Mouse (Mus musculus) forebrain, embryonic 11.5 days (tissue): ENCODE measurements around the gene Pcca. TPM values are rescaled to one million over a fixed set of nuclear protein-coding genes. Genes with fewer than 3 reads are reported as not detected.
A peak's percentile ranks its signal among the peaks of the same experiment; 100 is the strongest.

Experiments
- ATAC-seq: fragments of 200-750 bp; cut with Nextera tagmentation; replicated peaks from 2 replicates; pipeline ENCODE4 v1.8.0; 2017; ENCODE audit warnings: moderate TSS enrichment; ENCODE audit not compliant: low FRiP score
- DNase-seq: peaks from one replicate; pipeline ENCODE4 v3.0.0-alpha.2; 2017; ENCODE audit warnings: low spot score
- H3K27ac ChIP-seq: fragments of 300-500 bp; sonication (generic); 2 replicates; pipeline ENCODE4 v1.5.1; 2014; ENCODE audit warnings: low read depth, low read length
- H3K27me3 ChIP-seq: fragments of 300-500 bp; sonication (generic); 2 replicates; pipeline ENCODE4 v1.6.1; 2014; ENCODE audit warnings: mild to moderate bottlenecking, low read length, mixed read lengths; ENCODE audit not compliant: control insufficient read depth, insufficient read depth
- H3K36me3 ChIP-seq: fragments of 300-500 bp; sonication (generic); 2 replicates; pipeline ENCODE4 v1.6.1; 2014; ENCODE audit warnings: mild to moderate bottlenecking, low read length, moderate library complexity, mixed read lengths; ENCODE audit not compliant: control insufficient read depth, insufficient read depth
- H3K4me1 ChIP-seq: fragments of 300-500 bp; sonication (generic); replicated peaks from 2 replicates; pipeline ENCODE4 v1.6.1; 2014; ENCODE audit warnings: low read length, mixed read lengths; ENCODE audit not compliant: control insufficient read depth, insufficient read depth
- H3K4me2 ChIP-seq: fragments of 300-500 bp; sonication (generic); 2 replicates; pipeline ENCODE4 v1.6.1; 2014; ENCODE audit warnings: low read depth, mild to moderate bottlenecking, low read length, moderate library complexity, mixed read lengths; ENCODE audit not compliant: severe bottlenecking
- H3K4me3 ChIP-seq: fragments of 300-500 bp; sonication (generic); 2 replicates; pipeline ENCODE4 v1.5.1; 2014; ENCODE audit warnings: low read depth, low read length
- H3K9ac ChIP-seq: fragments of 300-500 bp; sonication (generic); 2 replicates; pipeline ENCODE4 v1.6.1; 2014; ENCODE audit warnings: low read length
- H3K9me3 ChIP-seq: fragments of 300-500 bp; sonication (generic); 2 replicates; pipeline ENCODE4 v1.6.1; 2016; ENCODE audit warnings: low read length, mixed read lengths; ENCODE audit not compliant: control insufficient read depth
- WGBS: fragments of 180-500 bp; shearing (Covaris S2); extraction: QIAGEN DNeasy Blood & Tissue Kit; methylation state at CpG from one replicate; pipeline ENCODE4 v1.1.7; 2014; 5-methylcytosine and 5-hydroxymethylcytosine counted together
- polyA plus RNA-seq: library from polyadenylated mRNA; unstranded; fragments of >200 nt; fragmentation: Nextera tagmentation; extraction: Ambion mirVana; gene quantifications from 2 replicates; pipeline ENCODE4 v1.2.1, GENCODE M21; 2014

The Pcca gene
- polyA plus RNA-seq, 1 experiment from 2014 or later: 39.6 TPM

DNA sequence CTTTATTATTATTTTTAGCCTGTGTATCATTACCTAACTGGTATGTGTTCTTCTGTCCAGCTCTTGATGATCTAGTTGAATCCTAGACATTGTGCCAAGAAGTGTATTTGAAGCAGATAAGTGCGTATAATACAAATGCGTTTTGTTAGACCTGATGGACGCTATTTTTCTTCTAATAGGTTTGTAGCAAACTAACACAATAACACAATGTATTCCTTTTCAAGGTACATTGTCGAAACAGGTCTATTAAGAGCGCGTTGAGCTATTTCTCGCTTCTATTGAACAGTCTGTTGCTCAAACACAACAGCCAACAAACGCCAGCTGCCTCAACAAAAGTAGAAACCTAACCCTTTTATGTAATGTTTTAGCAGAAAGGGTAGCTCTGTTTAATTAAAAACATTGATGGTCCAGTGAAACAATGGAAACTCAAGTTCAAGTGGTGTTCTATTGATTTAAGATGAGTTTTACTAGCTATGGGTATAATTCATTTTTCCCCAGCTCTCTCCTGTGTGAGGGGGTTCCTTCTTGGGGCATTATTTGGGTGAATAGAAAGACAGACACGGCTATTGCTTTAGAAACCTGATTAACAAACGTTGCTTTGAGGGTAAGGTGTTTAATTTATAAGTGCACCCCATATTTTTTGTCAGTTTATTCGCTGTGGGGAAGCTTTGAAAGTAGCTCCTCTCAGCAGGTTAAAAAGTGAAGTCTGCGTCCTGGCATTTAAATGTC is 44.3 kb upstream of the Pcca start:
- peaks cover 13% of the 10 kb centered on the region; the same call in 1 of the 2 replicates for H3K4me1 ChIP-seq
- WGBS: 1% methylated on average over 12 of the region's 12 CpGs
- no peaks in the 10 kb centered on the region for H3K36me3 ChIP-seq
- peak overlapping the region; percentile 60 for H3K4me2 ChIP-seq
- H3K27ac ChIP-seq: no peak overlapping the region
- DNase-seq (no peak), ATAC-seq (peak; percentile 5; the same call in 1 of the 2 replicates)
- peak overlapping the region; percentile 31 for H3K4me3 ChIP-seq
- H3K27me3 ChIP-seq: peaks cover 28% of the 10 kb centered on the region
- H3K9me3 ChIP-seq: no peaks in the 10 kb centered on the region
- H3K9ac ChIP-seq: peak overlapping the region; percentile 57; the same call in 1 of the 2 replicates

DNA sequence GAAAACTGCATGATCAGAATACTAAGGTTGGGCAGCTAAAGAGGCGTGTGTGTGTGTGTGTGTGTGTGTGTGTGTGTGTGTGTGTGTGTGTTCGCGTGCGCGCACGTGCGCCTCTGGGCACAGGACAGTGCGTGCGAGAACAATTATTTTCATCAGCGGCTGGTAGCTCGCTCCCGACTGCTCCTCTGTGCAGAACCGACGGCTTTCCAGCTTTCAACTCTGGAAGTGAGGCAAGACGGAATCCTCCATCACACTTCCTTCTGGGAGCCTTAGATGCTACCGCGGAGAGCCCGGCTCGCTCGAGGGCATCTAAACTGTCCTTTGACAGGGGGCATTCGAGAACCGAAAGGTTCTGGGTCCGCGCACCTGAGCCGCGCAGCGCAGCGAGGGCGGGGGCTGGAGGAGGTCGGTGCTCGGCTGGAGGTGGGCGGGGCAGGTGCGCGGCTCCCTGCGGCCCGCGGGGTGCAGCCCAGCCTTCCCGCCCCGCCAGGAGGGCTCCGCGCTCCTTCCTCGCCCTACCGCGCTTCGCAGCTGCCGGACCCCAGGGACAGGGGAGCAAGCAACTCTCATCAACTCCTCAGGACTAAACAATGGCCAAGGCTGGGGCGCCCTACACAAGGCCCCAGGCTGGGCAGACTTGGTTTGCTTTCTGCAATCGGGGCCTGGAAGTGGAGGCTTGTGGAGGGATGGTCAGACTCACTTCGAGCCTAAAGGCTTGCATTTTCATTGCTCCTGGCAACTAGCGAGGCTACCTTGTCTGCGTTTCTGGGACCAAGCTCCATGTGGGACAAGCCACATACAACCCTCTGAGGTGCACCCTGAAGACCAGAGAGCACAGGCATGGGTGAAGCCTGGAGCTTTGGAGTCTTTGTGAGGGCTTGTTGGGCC is 43.4 kb upstream of the Pcca start, which contains the start of gene Gm10837:
Gm10837 (plus strand) TSS at position 146 of the 888 bp plus-strand sequence.
- ATAC-seq (peak; percentile 86), DNase-seq (peak; percentile 79)
- H3K9me3 ChIP-seq: no peaks in the 10 kb centered on the region
- H3K4me3 ChIP-seq: peak within 1 kb of the TSS; percentile 31
- H3K9ac ChIP-seq: peak within 1 kb of the TSS; percentile 57
- peaks cover 23% of the 10 kb centered on the region for H3K27me3 ChIP-seq
- 0 out of 2 replicates have a peak within 1 kb of the TSS, but pooled peaks have one; percentile 43 for H3K27ac ChIP-seq
- peak within 1 kb of the TSS; percentile 60 for H3K4me2 ChIP-seq
- 1% methylated on average over 48 of the region's 51 CpGs for WGBS
- no peaks in the 10 kb centered on the region for H3K36me3 ChIP-seq
- H3K4me1 ChIP-seq: peaks cover 8% of the 10 kb centered on the region; the same call in 1 of the 2 replicates

DNA sequence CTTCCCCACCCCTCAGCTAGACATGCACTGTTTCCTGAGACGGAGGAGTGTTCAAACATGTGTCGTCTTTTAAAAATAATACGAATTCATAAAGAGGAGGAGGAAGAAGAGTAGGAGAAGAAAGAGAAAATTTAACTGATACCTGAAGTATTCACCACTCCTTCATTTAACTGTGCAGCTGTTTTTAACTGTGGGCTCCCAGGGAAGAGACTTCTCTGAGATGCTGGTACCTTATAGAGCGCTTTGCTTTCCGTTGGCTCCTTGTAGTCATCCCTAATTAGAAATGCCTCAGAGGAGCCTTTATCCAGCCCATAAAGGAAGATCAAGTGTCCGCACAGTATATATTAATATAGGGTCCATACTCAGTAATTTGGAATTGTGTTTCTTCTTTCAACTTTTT is 42.6 kb upstream of the Pcca start:
- Histone ChIP-seq H3K27me3 (peaks cover 19% of the 10 kb centered on the region), H3K27ac (no peak overlapping the region), H3K4me1 (peaks cover 8% of the 10 kb centered on the region; the same call in 1 of the 2 replicates), H3K4me3 (no peak overlapping the region), H3K36me3 (no peaks in the 10 kb centered on the region), H3K9ac (no peak overlapping the region), H3K9me3 (no peaks in the 10 kb centered on the region), H3K4me2 (no peak overlapping the region)
- DNase-seq (no peak), ATAC-seq (no peak)
- 59% methylated on average over 6 of the region's 6 CpGs for WGBS

DNA sequence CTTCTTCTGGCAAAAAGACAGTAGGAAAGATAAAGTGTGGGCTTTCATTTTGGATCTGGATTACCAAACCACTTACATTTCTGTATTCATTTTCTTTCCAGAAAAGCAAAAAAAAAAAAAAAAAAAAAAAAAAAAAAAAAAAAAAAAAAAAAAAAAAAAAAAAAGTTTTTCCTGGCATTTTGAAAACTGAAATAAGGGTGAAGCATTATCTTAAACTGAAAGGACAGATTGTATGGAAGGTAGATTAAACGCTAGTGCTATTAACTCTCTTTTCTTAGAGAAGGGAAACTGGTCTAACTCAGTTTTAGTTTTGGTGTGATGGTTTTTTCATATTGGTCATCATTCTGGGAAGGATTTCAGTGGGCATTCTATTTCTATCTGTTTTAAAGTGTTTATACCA is 42.1 kb upstream of the Pcca start:
- Histone ChIP-seq H3K27me3 (peaks cover 18% of the 10 kb centered on the region), H3K27ac (no peak overlapping the region), H3K4me2 (no peak overlapping the region), H3K9me3 (no peaks in the 10 kb centered on the region), H3K9ac (no peak overlapping the region), H3K4me3 (no peak overlapping the region), H3K36me3 (no peaks in the 10 kb centered on the region), H3K4me1 (peaks cover 8% of the 10 kb centered on the region; the same call in 1 of the 2 replicates)
- no peak for DNase-seq
- no peak for ATAC-seq
- WGBS: 61% methylated on average over 1 of the region's 1 CpGs

DNA sequence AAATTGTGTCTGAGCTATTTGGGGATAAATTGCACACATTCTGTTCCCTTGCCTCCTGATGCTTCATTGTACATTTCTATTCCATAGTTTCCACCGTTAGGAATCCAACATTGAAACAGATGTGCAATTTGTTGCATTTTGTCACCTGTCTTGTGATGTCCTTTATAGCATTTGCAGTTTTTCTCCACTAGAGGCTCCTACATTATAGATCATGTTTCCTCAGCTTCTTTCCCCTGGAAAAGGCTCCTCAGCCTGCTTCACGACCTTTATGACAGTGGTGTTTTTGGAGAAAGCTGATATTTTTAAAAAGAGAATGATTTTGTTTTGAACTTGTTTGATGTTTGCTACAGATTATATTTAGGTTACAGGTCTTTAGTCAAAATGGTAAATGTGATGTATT is 25.1 kb upstream of the Pcca start:
- ATAC-seq (no peak), DNase-seq (no peak)
- Histone ChIP-seq H3K4me1 (no peaks in the 10 kb centered on the region), H3K27ac (no peak overlapping the region), H3K9me3 (no peaks in the 10 kb centered on the region), H3K4me3 (no peak overlapping the region), H3K27me3 (no peaks in the 10 kb centered on the region), H3K9ac (no peak overlapping the region), H3K36me3 (no peaks in the 10 kb centered on the region), H3K4me2 (no peak overlapping the region)
- WGBS: 34% methylated on average over 2 of the region's 2 CpGs

DNA sequence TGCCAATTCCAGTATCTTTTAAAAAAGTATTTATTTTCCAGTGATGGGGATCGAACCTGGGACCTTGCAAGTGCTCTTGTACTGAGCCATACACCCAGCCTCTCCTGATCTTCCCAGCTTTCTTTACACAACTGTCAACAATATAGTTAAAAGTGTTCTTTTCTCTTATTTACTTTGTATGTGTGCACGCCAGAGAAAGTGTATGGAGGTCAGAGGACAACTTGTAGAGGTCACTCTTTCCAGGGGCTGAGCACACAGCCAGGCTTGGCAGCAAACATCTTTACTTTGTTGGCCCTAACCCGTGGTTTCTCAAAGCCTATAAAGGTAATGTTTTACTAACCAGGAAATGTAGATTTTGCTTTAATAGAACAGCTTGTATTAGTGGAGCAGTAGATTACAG is 22.6 kb upstream of the Pcca start:
- 75% methylated on average over 3 of the region's 3 CpGs for WGBS
- no peak for ATAC-seq

DNA sequence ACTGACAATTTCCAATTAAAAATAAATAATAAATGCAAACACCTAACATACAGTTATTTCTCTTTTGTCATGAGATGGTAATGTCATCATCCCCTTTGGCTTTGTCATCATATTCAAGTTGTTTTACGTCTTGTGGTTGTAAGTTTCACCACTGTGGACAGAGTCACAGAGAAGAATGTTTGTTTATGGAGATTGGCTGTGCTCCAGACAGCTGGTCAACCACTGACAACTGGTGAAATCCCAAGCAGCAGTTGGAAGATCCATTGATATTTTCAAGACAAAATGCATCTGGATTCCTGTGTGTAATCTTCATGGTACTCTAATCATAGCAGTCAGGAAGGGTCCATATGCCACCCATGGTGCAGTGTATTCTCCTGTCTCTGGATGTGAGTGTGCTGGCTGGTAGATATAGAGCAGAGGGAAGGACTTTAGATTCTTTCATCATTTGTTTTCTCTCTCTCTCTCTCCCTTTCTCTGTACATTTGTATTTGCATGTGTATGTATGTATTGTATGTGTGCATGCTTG is 20.6 kb upstream of the Pcca start:
- DNase-seq: no peak
- no peak overlapping the region for H3K9ac ChIP-seq
- no peak for ATAC-seq
- no peaks in the 10 kb centered on the region for H3K27me3 ChIP-seq
- 70% methylated on average over 1 of the region's 1 CpGs for WGBS
- no peak overlapping the region for H3K4me2 ChIP-seq
- no peaks in the 10 kb centered on the region for H3K9me3 ChIP-seq
- no peaks in the 10 kb centered on the region for H3K36me3 ChIP-seq
- no peaks in the 10 kb centered on the region for H3K4me1 ChIP-seq
- H3K27ac ChIP-seq: no peak overlapping the region
- no peak overlapping the region for H3K4me3 ChIP-seq

More for the DNA sequence above, 22.6 kb upstream of the Pcca start:
- no peaks in the 10 kb centered on the region for H3K27me3 ChIP-seq
- H3K9ac ChIP-seq: no peak overlapping the region
- no peak overlapping the region for H3K4me2 ChIP-seq
- H3K36me3 ChIP-seq: no peaks in the 10 kb centered on the region
- no peaks in the 10 kb centered on the region for H3K4me1 ChIP-seq
- DNase-seq: no peak
- no peak overlapping the region for H3K27ac ChIP-seq
- no peak overlapping the region for H3K4me3 ChIP-seq
- no peaks in the 10 kb centered on the region for H3K9me3 ChIP-seq

DNA sequence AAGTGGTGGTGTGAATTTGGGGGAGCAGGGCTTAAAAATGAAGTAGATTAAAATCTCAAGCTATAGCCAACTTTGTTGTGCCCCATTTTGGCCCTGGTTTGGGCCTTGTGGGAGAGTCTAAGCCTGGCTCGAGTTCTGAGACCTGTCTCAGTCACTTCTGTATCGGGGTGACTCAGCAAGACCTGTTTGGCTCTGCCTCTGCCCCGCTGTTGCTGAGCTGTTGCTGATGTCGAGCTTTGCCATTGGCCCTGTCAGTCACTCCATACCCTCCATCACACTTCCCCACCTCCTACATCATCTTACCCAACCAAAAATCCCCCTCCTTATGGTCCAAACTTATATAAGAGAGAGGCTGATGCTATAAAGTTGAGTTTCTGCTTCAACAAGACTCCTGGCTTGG is 5.6 kb upstream of the Pcca start:
- WGBS: 89% methylated on average over 4 of the region's 4 CpGs
- ATAC-seq: no peak
- no peak for DNase-seq
- no peak overlapping the region for H3K4me2 ChIP-seq
- H3K36me3 ChIP-seq: no peaks in the 10 kb centered on the region
- no peaks in the 10 kb centered on the region for H3K4me1 ChIP-seq
- H3K27ac ChIP-seq: no peak overlapping the region
- no peaks in the 10 kb centered on the region for H3K27me3 ChIP-seq
- H3K9ac ChIP-seq: no peak overlapping the region
- H3K9me3 ChIP-seq: no peaks in the 10 kb centered on the region
- H3K4me3 ChIP-seq: no peak overlapping the region
